Mouse (Mus musculus) yolk sac, embryonic 10.5 days (tissue): ENCODE measurements at regions not wholly inside any gene's neighbourhood (a gene's known extent, or its start where the extent isn't known, plus 50 kb on each side); places are given as distances from the start of the nearest gene placed in this dataset.

Experiments
- DNase-seq: peaks from one replicate; pipeline ENCODE4 v3.0.0-alpha.2; 2017; ENCODE audit warnings: low spot score

DNA sequence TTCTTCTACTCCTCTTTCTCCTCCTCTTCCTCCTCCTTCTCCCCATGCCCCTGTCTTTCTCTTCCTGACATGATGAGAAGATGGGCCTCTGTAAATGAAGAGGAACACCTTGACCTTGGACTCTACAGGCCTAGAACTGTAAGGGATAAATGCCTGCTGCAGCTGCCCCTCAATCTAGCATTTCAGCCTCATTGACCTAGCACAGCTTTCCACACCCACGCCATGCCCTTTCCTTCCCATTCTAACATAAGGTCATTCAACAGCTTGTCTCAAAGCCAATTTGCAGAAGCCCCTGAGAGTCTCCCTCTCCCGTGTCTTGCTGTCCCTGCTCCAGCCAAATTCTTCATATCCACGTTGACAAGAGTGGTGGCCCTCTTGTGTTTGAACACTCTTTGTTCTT, 63.8 kb upstream of the Dscam start:
- DNase-seq: no peak

- DNase-seq: no peak
Observed at GRCm38 (mm10) chr16:97239626-97240025, 69.1 kb upstream of the Dscam start.

DNA sequence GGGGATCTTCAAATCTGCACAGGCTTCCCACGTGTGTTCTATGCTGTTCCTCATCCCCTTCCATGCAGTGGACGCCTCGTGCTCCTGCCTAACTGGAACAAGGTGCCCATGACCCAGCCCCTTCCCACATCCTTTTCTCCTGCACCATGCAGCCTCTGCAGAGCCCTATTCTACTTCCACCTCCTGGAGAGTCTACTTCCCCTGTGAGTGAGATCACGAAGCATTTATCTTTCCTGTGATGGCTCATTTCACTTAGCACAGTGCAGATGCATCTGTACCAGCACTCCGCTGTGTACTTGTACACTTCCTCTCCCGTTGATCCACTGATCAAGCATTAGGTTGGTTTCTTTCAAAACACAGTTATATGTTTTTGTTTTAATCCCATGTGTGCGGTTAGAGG, 69.5 kb upstream of the Dscam start:
- no peak for DNase-seq

- no peak for DNase-seq
Observed at GRCm38 (mm10) chr16:97240859-97241360, 70.4 kb upstream of the Dscam start.

GRCm38 (mm10) chr16:97241639-97242038, 71.1 kb upstream of the Dscam start:
- peak; percentile 13 for DNase-seq

DNA sequence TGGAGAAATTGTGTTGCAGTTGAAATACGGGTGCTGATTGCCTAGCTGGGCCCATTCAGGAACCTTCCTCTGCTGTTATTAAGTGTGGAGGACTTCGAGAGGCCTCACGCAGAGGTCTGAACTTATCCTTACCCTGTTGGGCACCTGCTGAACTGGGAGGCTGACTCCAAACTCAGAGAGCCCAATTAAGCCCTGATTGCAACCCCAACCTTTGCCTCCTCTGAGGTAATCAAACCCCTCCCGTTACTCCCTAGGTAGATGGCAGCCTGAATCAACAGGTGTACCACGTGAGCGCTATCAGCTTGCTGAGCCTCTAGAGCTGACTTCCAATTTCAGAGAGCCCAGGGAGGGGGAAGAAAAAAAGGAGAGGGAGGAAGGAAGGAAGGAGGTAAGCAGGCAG, 79.9 kb upstream of the Dscam start:
- DNase-seq: no peak

DNA sequence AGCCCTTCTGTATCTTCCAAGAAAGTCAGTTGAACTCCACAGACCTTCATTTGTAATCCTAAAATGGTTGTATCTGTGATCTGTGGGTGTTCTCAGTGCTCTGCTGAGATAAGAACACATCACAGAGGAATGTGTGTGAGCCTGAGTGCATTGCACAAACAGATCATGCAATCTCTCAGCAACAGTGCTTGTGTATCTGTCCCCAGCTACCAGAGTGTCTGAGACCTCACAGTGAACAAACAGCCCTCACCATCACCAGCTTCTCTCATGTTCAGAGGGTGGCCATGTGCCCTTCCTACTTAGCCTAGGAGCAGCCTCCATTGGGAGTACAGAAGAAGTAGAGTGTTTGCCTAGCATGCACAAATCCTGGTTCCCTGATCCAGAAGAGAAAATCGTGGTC, 82.0 kb upstream of the Dscam start:
- DNase-seq: no peak

DNA sequence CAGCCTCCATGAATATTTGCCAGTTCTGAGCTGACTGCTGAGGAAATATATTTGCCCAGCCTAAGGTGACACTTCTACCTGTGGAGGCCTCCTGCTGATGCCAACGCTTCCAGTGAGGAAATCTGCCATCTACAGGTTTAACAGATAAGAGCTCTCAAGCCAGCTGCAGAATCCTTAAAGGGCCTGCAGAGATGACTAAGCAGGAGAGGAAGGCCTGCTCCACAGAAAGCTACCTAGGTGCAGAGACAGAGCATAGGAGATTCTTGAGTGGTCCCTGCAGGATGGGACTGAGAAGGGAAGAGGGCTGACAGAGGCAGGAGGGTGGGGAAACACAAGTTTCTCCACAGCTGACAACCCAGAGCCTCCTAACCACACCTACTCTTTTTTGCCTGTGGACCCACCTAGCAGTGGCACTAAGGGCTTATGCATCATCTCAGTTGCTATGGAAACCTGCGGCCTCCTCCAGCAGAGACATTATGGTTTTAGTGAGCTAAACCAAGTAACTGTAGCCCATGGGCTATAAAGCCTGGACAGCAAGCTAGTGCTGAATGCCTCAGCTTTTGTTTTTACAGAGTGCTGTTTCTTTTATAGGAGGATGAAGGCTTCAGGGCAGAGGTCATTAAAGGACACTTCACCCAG, 82.6 kb upstream of the Dscam start:
- no peak for DNase-seq

DNA sequence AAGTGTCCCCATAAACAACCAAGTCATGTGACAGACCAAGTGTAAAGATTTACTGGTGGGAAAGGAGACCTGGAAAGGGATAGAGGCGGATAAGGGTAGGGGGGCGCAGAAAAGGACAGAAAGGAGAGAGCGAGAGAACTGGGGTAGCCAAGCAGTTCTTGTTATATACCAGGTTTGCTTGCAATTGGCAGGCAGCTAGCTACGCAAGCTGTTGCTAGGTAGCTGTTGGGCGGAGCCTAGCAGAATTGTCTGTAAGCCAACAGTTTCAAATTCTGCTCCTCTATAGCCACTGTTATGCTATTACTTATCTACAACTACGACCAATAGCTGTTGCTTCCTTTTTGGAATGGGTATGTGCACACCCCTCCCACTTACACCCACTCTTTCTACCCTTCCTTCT, 88.3 kb upstream of the Dscam start:
- DNase-seq: no peak

GRCm38 (mm10) chr16:97263451-97263850, 92.9 kb upstream of the Dscam start:
- DNase-seq: no peak

DNA sequence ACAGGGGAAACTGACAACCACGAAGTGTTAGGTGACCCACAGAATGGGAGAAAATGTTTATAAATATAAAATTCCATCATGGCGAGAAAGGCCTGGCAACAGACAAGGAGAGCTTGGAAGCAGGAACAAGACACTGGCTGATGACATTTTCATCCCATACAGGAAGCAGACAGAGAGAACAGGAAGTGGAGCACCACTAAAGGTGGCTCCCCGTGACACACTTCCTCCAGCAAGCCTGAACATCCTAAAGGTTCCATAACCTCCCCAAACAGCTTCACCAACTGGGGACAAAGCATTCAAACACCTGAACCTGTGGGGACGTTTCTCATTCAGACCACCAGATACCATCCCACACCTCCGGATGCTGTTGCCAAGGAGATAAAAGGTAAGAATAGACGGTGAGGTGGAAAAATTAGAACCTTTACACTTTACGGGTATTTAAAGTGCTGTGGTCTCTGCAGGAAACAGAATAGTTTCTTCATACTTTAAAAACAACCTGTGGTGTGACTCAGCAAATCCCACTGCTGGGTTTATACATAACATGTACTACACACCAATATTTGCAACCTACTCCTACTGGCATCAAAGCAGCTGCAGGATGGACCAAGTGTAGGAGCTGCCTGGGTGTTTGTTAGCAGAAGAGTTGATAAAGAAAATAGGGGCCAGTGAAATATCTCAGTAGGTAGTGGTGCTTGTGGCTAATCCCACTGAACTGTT, 86.0 kb upstream of the Bace2 start:
- DNase-seq: no peak

DNA sequence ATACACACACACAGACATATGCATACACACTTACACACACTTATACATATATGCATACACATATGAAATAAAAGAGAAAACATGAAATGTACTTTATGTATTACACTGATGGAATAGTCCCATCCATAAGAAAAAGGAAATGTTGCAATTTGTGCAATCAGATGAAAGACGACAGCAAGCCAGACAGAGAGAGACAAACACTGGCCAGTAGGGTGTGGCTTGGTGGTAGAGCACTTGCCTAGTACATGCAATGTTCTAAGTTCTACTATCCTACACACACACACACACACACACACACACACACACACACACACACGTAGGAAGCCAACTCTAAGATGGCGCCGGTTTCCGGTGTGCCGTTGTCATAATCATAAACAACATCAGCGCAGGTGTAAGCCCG, 85.3 kb upstream of the Bace2 start:
- DNase-seq: no peak

GRCm38 (mm10) chr16:97272035-97272631, 84.4 kb upstream of the Bace2 start:
- peak; percentile 74 for DNase-seq

- DNase-seq: no peak
Observed at GRCm38 (mm10) chr16:97278913-97279312, 77.6 kb upstream of the Bace2 start.

GRCm38 (mm10) chr16:97281615-97282110, 74.9 kb upstream of the Bace2 start:
- no peak for DNase-seq

GRCm38 (mm10) chr16:97282943-97283342, 73.6 kb upstream of the Bace2 start:
- no peak for DNase-seq

- DNase-seq: no peak
Observed at GRCm38 (mm10) chr16:97285886-97286447, 70.6 kb upstream of the Bace2 start.

GRCm38 (mm10) chr16:97286717-97287116, 69.8 kb upstream of the Bace2 start:
- DNase-seq: no peak

DNA sequence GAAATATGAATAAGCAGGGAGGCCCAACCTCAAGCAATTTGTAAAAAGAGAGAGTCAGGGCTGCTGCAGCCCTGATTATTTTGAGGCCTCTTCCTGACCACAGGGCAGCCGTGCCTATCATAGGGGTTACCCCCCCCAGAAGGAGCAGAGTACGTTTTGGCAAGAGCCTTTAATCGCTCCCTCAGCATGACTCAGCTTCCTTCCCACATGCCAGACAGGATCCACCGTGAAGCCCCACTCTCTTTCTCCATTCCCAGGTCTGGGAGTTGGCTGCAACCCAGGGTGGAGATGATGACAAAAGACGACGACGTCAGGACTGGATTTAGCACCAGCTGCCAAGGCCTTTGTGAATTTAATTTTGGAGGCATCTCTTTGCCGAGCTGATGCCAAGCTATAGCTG, 67.9 kb upstream of the Bace2 start:
- DNase-seq: no peak

DNA sequence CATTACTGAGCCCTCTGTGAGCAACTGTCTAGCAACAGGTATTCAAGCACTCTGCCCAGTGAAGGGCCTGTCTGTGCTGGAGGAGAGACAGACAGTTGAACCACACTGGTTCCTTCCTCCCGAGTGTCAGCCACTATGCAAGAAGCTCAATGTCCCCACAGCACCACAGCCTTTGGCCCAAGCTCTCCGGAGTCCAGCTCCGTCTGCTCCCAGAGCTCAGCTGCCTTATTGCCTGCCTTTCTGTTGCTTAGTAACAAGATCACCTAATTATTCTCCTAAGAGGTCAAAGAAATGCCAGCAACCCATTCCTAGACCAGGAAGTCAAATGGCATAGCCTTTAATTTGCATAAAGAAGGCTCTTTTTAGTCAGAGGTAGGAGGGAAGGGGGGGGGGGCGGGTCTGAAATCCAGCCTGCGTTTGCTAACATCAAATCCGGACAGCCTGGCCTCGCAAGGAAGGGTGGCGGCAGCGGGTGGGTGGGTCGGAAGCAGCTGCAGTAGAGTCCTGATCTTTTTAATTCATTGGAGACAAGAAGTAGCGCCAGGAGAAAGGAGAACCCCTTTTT, 64.0 kb upstream of the Bace2 start:
- no peak for DNase-seq

GRCm38 (mm10) chr16:97293273-97293672, 63.3 kb upstream of the Bace2 start:
- DNase-seq: peak; percentile 19

DNA sequence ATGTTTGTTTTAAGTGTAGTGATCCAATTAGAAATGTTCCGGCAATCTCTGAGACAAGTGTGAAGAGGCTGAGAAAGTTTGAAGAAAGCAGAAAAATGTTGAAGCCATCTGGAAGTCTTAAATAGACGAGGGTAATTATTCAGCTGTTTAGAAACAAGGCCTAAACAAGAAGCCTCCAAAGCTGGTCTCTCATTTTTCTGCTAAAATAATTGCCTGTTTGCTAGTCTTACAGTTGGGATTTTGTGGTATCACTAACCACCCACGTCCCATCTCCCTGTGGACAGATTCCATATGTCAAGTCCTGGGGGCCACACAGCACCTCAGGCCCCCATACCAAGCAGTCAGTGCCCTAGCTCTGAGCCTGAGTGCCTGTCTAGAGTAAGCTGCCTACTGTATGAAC, 59.4 kb upstream of the Bace2 start:
- DNase-seq: no peak
